Mouse (Mus musculus) MEL (cell line): ENCODE measurements around the gene Dnajc4.

Experiments used
- CTCF ChIP-seq, 3 experiments: IDR thresholded peaks in 2 of 3; conservative IDR thresholded peaks in 1 of 3; 2 replicates each; pipeline ENCODE4 v1.5.1; 2011 to 2012; ENCODE audit warnings: low read length in 3 of 3, low read depth in 2 of 3, mild to moderate bottlenecking in 2 of 3, improper control_type of control experiment in 1 of 3, inconsistent platforms in 1 of 3, mixed read lengths in 1 of 3, moderate library complexity in 1 of 3; ENCODE audit not compliant: control insufficient read depth in 1 of 3, insufficient read depth in 1 of 3, poor library complexity in 1 of 3, severe bottlenecking in 1 of 3
- GATA1 ChIP-seq: IDR thresholded peaks from 2 replicates; pipeline ENCODE4 v1.6.1; 2011; ENCODE audit warnings: low read depth, low read length, improper control_type of control experiment
- HCFC1 ChIP-seq: IDR thresholded peaks from 2 replicates; pipeline ENCODE4 v1.6.1; 2012; ENCODE audit warnings: low read depth, mild to moderate bottlenecking, inconsistent platforms, low read length, improper control_type of control experiment, moderate library complexity
- NELFE ChIP-seq: IDR thresholded peaks from 2 replicates; pipeline ENCODE4 v1.6.1; 2011; ENCODE audit warnings: low read depth, low read length, improper control_type of control experiment
- POLR2A ChIP-seq, 2 experiments: IDR thresholded peaks; 2 replicates each; pipeline ENCODE4 v1.6.1; 2011 to 2012; ENCODE audit warnings: low read length in 2 of 2, mild to moderate bottlenecking in 2 of 2, control low read depth in 1 of 2, improper control_type of control experiment in 1 of 2, low read depth in 1 of 2, moderate library complexity in 1 of 2; ENCODE audit not compliant: control insufficient read depth in 1 of 2, insufficient read depth in 1 of 2, poor library complexity in 1 of 2
- TBP ChIP-seq: IDR thresholded peaks from 2 replicates; pipeline ENCODE4 v1.8.0; 2011; ENCODE audit warnings: low read depth, low read length, improper control_type of control experiment

- TF ChIP-seq NELFE (peak; percentile 35), HCFC1 (peak; percentile 24), TBP (no peak), POLR2A (IDR thresholded peaks at IDR 0.05; ENCODE audit: control insufficient read depth in 1 of 2, insufficient read depth in 1 of 2, low read depth in 1 of 2, low read length in 2 of 2, poor library complexity in 1 of 2) (peak in 1 of 2 experiments; percentile 52; a peak in 2 of 4 replicates), GATA1 (no peak), CTCF (IDR thresholded peaks at IDR 0.05 in 2 of 3, conservative IDR thresholded peaks at IDR 0.05 in 1 of 3; ENCODE audit: control insufficient read depth in 1 of 3, insufficient read depth in 1 of 3, low read depth in 2 of 3, low read length in 3 of 3, poor library complexity in 1 of 3, severe bottlenecking in 1 of 3) (no peak)
Observed at GRCm38 (mm10) chr19:6987061-6987903, 5.1 kb downstream of the Dnajc4 start, which contains the start of gene Vegfb.
